Mouse (Mus musculus) adrenal gland, postnatal 0 days (tissue): ENCODE data around the gene Cebpz. TPM values are rescaled to one million over a fixed set of nuclear protein-coding genes. Genes with fewer than 3 reads are reported as not detected.

Experiments used
- polyA plus RNA-seq: library from polyadenylated mRNA; unstranded; fragments of >200 nt; fragmentation: Nextera tagmentation; extraction: Ambion mirVana; gene quantifications from 2 replicates; pipeline ENCODE4 v1.2.1, GENCODE M21; 2015

Gene Cebpz
- polyA plus RNA-seq: 43.0 and 58.4 TPM in 2 replicates

DNA sequence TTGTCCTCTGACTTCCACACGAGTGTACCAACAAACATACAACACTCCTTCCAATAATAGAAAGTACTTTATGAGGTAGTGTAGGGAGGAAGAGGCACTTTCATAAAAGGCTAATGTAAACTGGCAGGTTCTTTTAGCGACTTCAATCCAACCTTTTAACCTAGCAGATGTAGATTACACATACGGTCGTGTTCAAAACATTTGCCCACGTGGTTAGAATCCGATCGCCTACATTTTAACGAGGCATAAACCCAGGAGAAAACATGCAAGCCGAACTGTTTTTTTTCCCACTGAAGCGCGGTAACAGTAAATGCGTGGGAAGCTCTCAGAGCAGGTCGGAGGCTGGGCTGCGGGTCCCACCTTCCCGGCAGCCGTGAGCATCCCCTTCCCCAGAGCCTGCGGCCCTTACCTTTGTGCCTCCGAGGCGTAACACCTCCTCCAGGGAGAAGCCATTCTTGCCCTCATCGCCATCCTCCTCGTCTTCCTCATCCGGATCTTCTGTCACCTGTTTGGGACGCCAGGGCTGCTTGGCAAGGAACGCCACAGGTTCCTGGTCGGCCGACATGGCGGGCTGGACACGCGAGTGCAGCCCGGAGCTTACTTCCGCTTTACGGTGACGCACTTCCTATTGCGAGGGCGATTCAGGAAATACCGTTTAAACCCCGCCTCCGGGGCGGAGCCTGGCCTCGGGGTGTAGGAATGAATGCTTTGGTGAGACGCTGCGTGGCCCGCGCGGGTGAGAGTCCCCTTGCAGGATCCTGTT, at the start of gene Cebpz, which contains the start of gene Ndufaf7:
Gene Cebpz, minus strand, starts transcription at position 601 of the 763 bp plus-strand sequence.
Gene Ndufaf7, plus strand, starts transcription at position 671 of the 763 bp plus-strand sequence.

DNA sequence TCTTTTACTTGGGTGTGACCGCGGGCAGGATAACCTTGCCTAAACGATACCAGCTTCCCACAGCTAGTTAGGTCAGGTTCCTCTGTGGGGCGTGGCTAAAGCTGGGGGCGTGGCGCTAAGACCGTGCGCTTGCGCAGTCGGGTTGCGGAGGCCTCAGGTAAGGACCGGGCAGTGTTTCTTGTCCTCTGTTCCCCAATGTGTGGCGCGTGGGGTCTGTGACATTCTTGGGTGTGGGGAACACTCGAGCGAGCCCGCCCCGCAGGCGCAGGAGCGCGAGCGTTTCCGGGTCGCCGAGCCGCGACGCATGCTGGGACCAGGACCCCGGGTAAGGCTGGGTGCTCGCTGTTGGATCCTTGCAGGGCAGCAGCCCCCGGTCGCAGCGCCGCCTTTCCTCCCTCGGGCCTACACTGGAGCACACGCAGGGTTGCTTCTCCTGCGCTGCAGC, 20.5 kb downstream of the Cebpz start, which contains the start of gene Cebpzos:
Gene Cebpzos, plus strand, starts transcription at position 132 of the 445 bp plus-strand sequence.

DNA sequence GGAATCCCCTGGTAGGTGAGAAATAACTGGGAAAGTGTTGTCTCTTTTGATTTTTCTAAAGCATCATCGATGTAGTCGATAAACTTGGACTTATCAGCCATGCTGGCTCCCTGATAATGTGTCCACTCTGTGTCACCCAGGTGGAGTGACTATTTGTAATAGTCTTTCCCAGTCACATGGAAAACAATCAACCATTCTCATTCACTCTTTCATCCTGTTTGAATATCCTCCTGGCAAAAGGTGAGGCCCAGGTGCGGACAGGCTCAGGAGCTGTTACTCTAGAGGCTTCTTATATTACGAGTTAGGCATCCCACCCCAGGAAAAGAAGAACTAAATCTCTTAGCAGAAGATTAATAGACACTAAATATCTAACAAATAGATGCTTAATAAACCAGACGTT, 30.0 kb downstream of the Cebpz start, which contains the start of gene Sult6b1:
Gene Sult6b1, minus strand, starts transcription at position 101 of the 400 bp plus-strand sequence.

DNA sequence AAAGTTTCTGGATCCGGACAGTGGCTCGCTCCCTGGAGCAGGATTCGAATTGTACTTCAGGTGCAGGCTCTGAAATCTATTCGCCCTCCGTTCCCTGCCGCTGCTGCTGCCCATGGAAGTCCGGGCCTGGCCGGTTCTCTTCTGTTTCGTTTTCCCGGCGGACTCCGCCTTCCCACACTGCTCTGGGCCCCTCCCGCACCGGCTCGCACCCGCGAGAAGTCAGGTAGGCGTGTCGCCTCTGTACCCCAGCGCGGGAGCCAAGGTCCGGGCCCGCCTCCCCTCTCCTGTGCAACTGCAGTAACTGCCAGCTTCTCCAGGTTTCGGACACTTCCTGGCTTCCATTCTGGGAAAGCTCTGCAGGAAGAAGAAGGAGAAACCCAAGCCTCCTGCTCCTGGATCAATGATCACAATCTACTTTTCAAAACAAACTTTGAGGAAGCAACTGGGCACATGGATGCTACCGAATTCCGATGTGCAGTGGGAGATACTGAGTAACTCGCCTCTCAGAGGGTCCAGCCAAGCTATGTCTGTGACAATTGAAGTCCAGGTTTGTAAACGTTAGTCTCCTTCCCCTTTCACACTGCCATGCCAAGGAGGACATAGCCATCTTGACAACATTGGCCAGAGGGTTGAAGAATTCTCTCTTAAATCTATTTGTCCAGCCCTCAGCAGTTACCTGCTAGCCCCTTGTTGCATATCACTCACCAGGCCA, 54.3 kb downstream of the Cebpz start, which contains the start of gene Eif2ak2:
Gene Eif2ak2, minus strand, starts transcription at position 173 of the 712 bp plus-strand sequence.

Other genes with a start within 250 kb of the Cebpz start
- gene Strn, start 199.9 kb downstream of the Cebpz start, polyA plus RNA-seq: 2.9 and 3.3 TPM in 2 replicates
- gene Heatr5b, start 101.7 kb downstream of the Cebpz start, polyA plus RNA-seq: 5.3 and 6.5 TPM in 2 replicates
- 39.6 and 48.8 TPM in 2 replicates for gene Gpatch11, start 101.5 kb downstream of the Cebpz start, polyA plus RNA-seq
- 13.3 and 20.6 TPM in 2 replicates for gene Eif2ak2, start 54.5 kb downstream of the Cebpz start, polyA plus RNA-seq
- 0.22 and 0.90 TPM in 2 replicates for gene Sult6b1, start 30.1 kb downstream of the Cebpz start, polyA plus RNA-seq
- 222 and 311 TPM in 2 replicates for gene Cebpzos, start 20.6 kb downstream of the Cebpz start, polyA plus RNA-seq
- gene Ndufaf7, start 70 bp upstream of the Cebpz start, polyA plus RNA-seq: 34.8 and 48.2 TPM in 2 replicates
- gene Prkd3, start 83.8 kb upstream of the Cebpz start, polyA plus RNA-seq: 14.5 and 17.2 TPM in 2 replicates
- 26.8 and 30.7 TPM in 2 replicates for gene Qpct, start 114.8 kb upstream of the Cebpz start, polyA plus RNA-seq